Mouse (Mus musculus): ENCODE data around the gene Kdm2b. TPM values are rescaled to one million over a fixed set of nuclear protein-coding genes. Genes with fewer than 3 reads are reported as not detected.

The Kdm2b gene
- polyA plus RNA-seq, 1 experiment: 27.5 TPM

DNA sequence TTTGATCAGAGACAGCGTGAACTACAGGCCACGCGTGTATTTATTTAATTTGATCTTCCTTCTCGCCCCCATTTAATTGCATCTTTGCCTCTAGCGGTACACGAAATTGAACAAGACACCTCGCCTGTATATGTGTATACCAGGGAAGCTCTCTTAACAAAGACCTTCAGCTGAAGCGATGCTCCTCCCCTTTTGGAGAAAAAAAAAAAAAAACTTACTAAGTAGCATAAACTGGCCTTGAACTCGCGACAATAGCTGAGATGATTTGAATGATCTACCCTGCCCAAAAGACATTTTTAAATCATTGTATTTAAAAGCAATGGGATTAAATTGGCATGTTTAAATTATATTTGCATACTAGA lies 168.1 kb downstream of the Kdm2b start:
- no peak for DNase-seq
- H3K4me1 ChIP-seq (ENCODE audit: control insufficient read depth, insufficient read depth, low read length): no peaks in the 10 kb centered on the region
- peak overlapping the region; percentile 60; the same call in 1 of the 2 replicates for H3K27ac ChIP-seq (ENCODE audit: insufficient read depth, low read length)
- no peaks in the 10 kb centered on the region for H3K27me3 ChIP-seq (ENCODE audit: control insufficient read depth, insufficient read depth, low read length)
- peak overlapping the region; percentile 82 for H3K4me3 ChIP-seq (replicated peaks; ENCODE audit: insufficient read depth, low read depth, low read length)
- WGBS: under 1% methylated on average over 10 of the region's 10 CpGs
- TF ChIP-seq CTCF (IDR thresholded peaks at IDR 0.05; ENCODE audit: borderline replicate concordance, insufficient read depth, low read depth, low read length) (no peak), POLR2A (IDR thresholded peaks at IDR 0.05; ENCODE audit: borderline replicate concordance, insufficient read depth, low read length) (no peak)

DNA sequence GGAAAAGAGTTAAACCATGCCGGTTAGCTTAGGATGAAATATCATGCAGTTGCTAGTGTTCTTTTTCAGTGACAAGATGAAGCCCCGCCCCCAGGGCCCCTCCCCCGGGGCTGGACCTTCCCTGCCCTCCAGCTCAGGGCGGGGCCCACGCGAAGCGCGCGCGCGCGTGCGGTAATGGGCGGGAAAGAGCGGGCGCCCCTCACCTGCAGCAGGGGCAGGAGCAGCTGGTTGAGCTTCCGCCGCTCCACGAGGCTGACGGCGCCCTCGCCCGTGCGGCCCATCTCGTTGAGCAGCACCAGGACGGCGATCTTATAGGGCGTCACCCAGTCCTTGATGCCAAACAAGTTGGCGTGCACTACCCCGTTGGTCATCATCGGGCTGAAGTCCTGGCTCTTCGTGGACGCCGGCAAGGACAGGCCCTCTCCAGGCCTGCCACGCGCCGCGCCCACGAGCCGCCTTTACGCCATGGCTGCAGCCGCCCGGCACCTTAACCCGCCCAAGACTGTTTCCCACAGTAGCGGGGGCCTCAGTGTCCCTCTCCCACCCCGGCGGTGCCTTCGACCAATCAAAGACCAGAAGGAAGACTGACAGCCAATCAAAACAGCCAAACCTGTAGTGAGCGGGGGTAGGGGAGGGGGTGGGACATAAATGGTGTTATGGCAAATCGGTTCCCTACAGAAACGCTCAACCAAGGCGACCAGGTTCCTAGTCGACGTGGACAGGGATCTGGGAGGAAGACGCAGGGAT lies 168.7 kb downstream of the Kdm2b start, which contains the start of gene Anapc5:
Gene Anapc5 (minus strand): TSS at position 563 of the 747 bp plus-strand sequence.
- WGBS: under 1% methylated on average over 55 of the region's 55 CpGs
- Histone ChIP-seq H3K4me3 (replicated peaks; ENCODE audit: insufficient read depth, low read depth, low read length) (peak within 1 kb of the TSS; percentile 82), H3K4me1 (ENCODE audit: control insufficient read depth, insufficient read depth, low read length) (no peaks in the 10 kb centered on the region), H3K27ac (ENCODE audit: insufficient read depth, low read length) (peak within 1 kb of the TSS; percentile 60), H3K27me3 (ENCODE audit: control insufficient read depth, insufficient read depth, low read length) (no peaks in the 10 kb centered on the region)
- DNase-seq: peak; percentile 92 to 95
- TF ChIP-seq POLR2A (IDR thresholded peaks at IDR 0.05; ENCODE audit: borderline replicate concordance, insufficient read depth, low read length): peak; percentile 80
- TF ChIP-seq CTCF (IDR thresholded peaks at IDR 0.05; ENCODE audit: borderline replicate concordance, insufficient read depth, low read depth, low read length): no peak

Other genes starting within 250 kb of the Kdm2b start
- 212 and 243 TPM in 2 replicates for gene Camkk2, start 210.4 kb downstream of the Kdm2b start, polyA plus RNA-seq (2012; rRNA removed)
- 325 and 326 TPM in 2 replicates for gene Anapc5, start 168.5 kb downstream of the Kdm2b start, polyA plus RNA-seq (2012; rRNA removed)
- 44.8 and 45.6 TPM in 2 replicates for gene Rnf34, start 139.8 kb downstream of the Kdm2b start, polyA plus RNA-seq (2012; rRNA removed)
- 20.7 and 21.4 TPM in 2 replicates for gene Orai1, start 25.3 kb upstream of the Kdm2b start, polyA plus RNA-seq (2012; rRNA removed)
- 0.23 and 0.73 TPM in 2 replicates for gene Morn3, start 57.2 kb upstream of the Kdm2b start, polyA plus RNA-seq (2012; rRNA removed)
- 21.8 and 25.3 TPM in 2 replicates for gene Tmem120b, start 78.6 kb upstream of the Kdm2b start, polyA plus RNA-seq (2012; rRNA removed)
- gene Rhof, start 142.9 kb upstream of the Kdm2b start, polyA plus RNA-seq (2012; rRNA removed): 27.0 and 32.3 TPM in 2 replicates
- gene Setd1b, start 152.4 kb upstream of the Kdm2b start, polyA plus RNA-seq (2012; rRNA removed): 14.9 and 17.0 TPM in 2 replicates
- gene Psmd9, start 179.6 kb upstream of the Kdm2b start, polyA plus RNA-seq (2012; rRNA removed): 28.4 and 29.9 TPM in 2 replicates
- not detected in 2 replicates for gene Hpd, start 192.9 kb upstream of the Kdm2b start, polyA plus RNA-seq (2012; rRNA removed)